In the genomic region with DNA sequence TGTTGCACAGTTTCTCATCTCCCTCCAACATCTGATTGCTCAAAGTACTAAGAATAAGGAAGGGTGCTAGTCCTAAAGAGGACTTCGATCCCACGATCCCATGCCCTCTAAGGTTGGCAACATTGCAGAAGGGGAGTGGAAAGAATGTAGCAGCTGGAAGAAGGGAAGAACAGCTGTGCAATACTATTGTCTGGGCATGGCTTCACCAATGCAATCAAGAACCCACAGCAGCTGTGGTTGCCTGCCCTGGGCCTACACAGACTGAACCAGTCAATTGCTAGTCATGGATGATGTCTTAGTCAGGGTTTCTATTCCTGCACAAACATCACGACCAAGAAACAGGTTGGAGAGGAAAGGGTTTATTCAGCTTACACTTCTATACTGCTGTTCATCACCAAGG, we compare ENCODE assay signal across 24 mouse cellular contexts.
"Had no signal": no experiment of that assay in that cellular context is flagged by ENCODE, and none has a peak within 500 bp of the region (broad histone marks: within the 10 kb centered on the region; RNA-seq: fewer than 3 reads in every experiment).

No protein-coding gene starts in this region.

- H3K36me3 ChIP-seq: heart, embryonic 12.5 days; hindbrain, embryonic 10.5 days; hindbrain, embryonic 12.5 days; intestine, embryonic 15.5 days; limb, embryonic 10.5 days; limb, embryonic 12.5 days; liver, embryonic 13.5 days; liver, embryonic 15.5 days had no signal

- H3K4me2 ChIP-seq: heart, embryonic 12.5 days; hindbrain, embryonic 12.5 days; hindbrain, embryonic 14.5 days; intestine, embryonic 15.5 days; limb, embryonic 12.5 days; liver, embryonic 11.5 days; liver, embryonic 13.5 days; liver, embryonic 15.5 days had no signal

- H3K4me3 ChIP-seq: gastrocnemius, adult 2 months; heart, adult 2 months; heart, embryonic 12.5 days; hindbrain, embryonic 10.5 days; hindbrain, embryonic 12.5 days; intestine, embryonic 15.5 days; layer of hippocampus, adult 2 months; left cerebral cortex, adult 2 months; limb, embryonic 10.5 days; limb, embryonic 12.5 days; liver, embryonic 13.5 days; liver, embryonic 15.5 days had no signal

- DNase-seq: gastrocnemius, adult 2 months; gastrocnemius, postnatal 10 days; gastrocnemius, postnatal 25 days; heart, adult 2 months; heart, postnatal 14 days; heart, postnatal 36 days; kidney, adult 18-20 months; kidney, adult 8-10 months; kidney, postnatal 10 days; kidney, postnatal 25 days; kidney, postnatal 4 days; liver; liver, embryonic 13.5 days had no signal

- H3K27me3 ChIP-seq: hindbrain, embryonic 12.5 days; intestine, embryonic 15.5 days; limb, embryonic 12.5 days; liver, embryonic 13.5 days; liver, embryonic 15.5 days had no signal
